Mouse (Mus musculus): ENCODE results near the gene Hmga2. TPM values are rescaled to one million over a fixed set of nuclear protein-coding genes. Genes with fewer than 3 reads are reported as not detected.

The Hmga2 gene
- total RNA-seq, 1 experiment, result 21.6 TPM

- no peak for DNase-seq (ENCODE audit: low read depth, low spot score)
- Histone ChIP-seq H3K9ac (ENCODE audit: insufficient read depth, low read depth, low read length, poor library complexity, severe bottlenecking) (no peak overlapping the region), H3K9me3 (ENCODE audit: control insufficient read depth, insufficient read depth, low read depth, low read length) (no peaks in the 10 kb centered on the region), H3K4me3 (ENCODE audit: insufficient read depth in 1 of 2, low read depth in 1 of 2, low read length in 2 of 2, poor library complexity in 1 of 2, severe bottlenecking in 1 of 2) (no peak overlapping the region), H3K4me1 (ENCODE audit: control insufficient read depth in 2 of 2, insufficient read depth in 2 of 2, low read length in 2 of 2, poor library complexity in 1 of 2) (peaks cover 0 to 1% of the 10 kb centered on the region in 2 experiments; a peak in 1 of 4 replicates), H3K36me3 (ENCODE audit: control insufficient read depth, insufficient read depth, low read length, poor library complexity, severe bottlenecking) (no peaks in the 10 kb centered on the region), H3K27ac (ENCODE audit: insufficient read depth, low read depth, low read length, poor library complexity, severe bottlenecking) (no peak overlapping the region)
- no peak for TF ChIP-seq HCFC1 (IDR thresholded peaks at IDR 0.05; ENCODE audit: borderline replicate concordance, insufficient read depth, low read length)
- TF ChIP-seq ZC3H11A (IDR thresholded peaks at IDR 0.05; ENCODE audit: borderline replicate concordance, low read depth, low read length), result no peak
- no peak for TF ChIP-seq MAFK (IDR thresholded peaks at IDR 0.05; ENCODE audit: insufficient read depth, low read depth, low read length)
- no peak for TF ChIP-seq CHD2 (IDR thresholded peaks at IDR 0.05; ENCODE audit: low read depth, low read length)
- no peak for TF ChIP-seq ZNF384 (IDR thresholded peaks at IDR 0.05; ENCODE audit: low read depth, low read length)
- in situ Hi-C loops (cut with MboI; ENCODE audit: low sequenced_read_pairs in 2 of 2, unreplicated experiment in 2 of 2), result no loop called here
Observed at GRCm38 (mm10) chr10:120513721-120514120, 37.5 kb upstream of the Hmga2 start.

- DNase-seq (ENCODE audit: low read depth, low spot score), result no peak
- no peak for TF ChIP-seq ZC3H11A (IDR thresholded peaks at IDR 0.05; ENCODE audit: borderline replicate concordance, low read depth, low read length)
- no peak for TF ChIP-seq ZNF384 (IDR thresholded peaks at IDR 0.05; ENCODE audit: low read depth, low read length)
- TF ChIP-seq MAFK (IDR thresholded peaks at IDR 0.05; ENCODE audit: insufficient read depth, low read depth, low read length), result no peak
- TF ChIP-seq CHD2 (IDR thresholded peaks at IDR 0.05; ENCODE audit: low read depth, low read length), result no peak
- TF ChIP-seq HCFC1 (IDR thresholded peaks at IDR 0.05; ENCODE audit: borderline replicate concordance, insufficient read depth, low read length), result no peak
- no peak overlapping the region for H3K9ac ChIP-seq (ENCODE audit: insufficient read depth, low read depth, low read length, poor library complexity, severe bottlenecking)
- no peak overlapping the region for H3K4me3 ChIP-seq (ENCODE audit: insufficient read depth in 1 of 2, low read depth in 1 of 2, low read length in 2 of 2, poor library complexity in 1 of 2, severe bottlenecking in 1 of 2)
- in situ Hi-C loops (cut with MboI; ENCODE audit: low sequenced_read_pairs in 2 of 2, unreplicated experiment in 2 of 2), result no loop called here
- no peaks in the 10 kb centered on the region for H3K9me3 ChIP-seq (ENCODE audit: control insufficient read depth, insufficient read depth, low read depth, low read length)
- no peaks in the 10 kb centered on the region for H3K36me3 ChIP-seq (ENCODE audit: control insufficient read depth, insufficient read depth, low read length, poor library complexity, severe bottlenecking)
- H3K27ac ChIP-seq (ENCODE audit: insufficient read depth, low read depth, low read length, poor library complexity, severe bottlenecking), result no peak overlapping the region
- peaks cover 0 to 1% of the 10 kb centered on the region in 2 experiments; a peak in 1 of 4 replicates for H3K4me1 ChIP-seq (ENCODE audit: control insufficient read depth in 2 of 2, insufficient read depth in 2 of 2, low read length in 2 of 2, poor library complexity in 1 of 2)
Observed at GRCm38 (mm10) chr10:120512946-120513345, 36.7 kb upstream of the Hmga2 start.

GRCm38 (mm10) chr10:120512121-120512520 lies 35.9 kb upstream of the Hmga2 start:
- in situ Hi-C loops (cut with MboI; ENCODE audit: low sequenced_read_pairs in 2 of 2, unreplicated experiment in 2 of 2), result no loop called here
- Histone ChIP-seq H3K4me1 (ENCODE audit: control insufficient read depth in 2 of 2, insufficient read depth in 2 of 2, low read length in 2 of 2, poor library complexity in 1 of 2) (peaks cover 0 to 3% of the 10 kb centered on the region in 2 experiments; a peak in 1 of 4 replicates), H3K9me3 (ENCODE audit: control insufficient read depth, insufficient read depth, low read depth, low read length) (no peaks in the 10 kb centered on the region), H3K36me3 (ENCODE audit: control insufficient read depth, insufficient read depth, low read length, poor library complexity, severe bottlenecking) (no peaks in the 10 kb centered on the region), H3K4me3 (ENCODE audit: insufficient read depth in 1 of 2, low read depth in 1 of 2, low read length in 2 of 2, poor library complexity in 1 of 2, severe bottlenecking in 1 of 2) (no peak overlapping the region), H3K9ac (ENCODE audit: insufficient read depth, low read depth, low read length, poor library complexity, severe bottlenecking) (no peak overlapping the region), H3K27ac (ENCODE audit: insufficient read depth, low read depth, low read length, poor library complexity, severe bottlenecking) (no peak overlapping the region)
- TF ChIP-seq ZC3H11A (IDR thresholded peaks at IDR 0.05; ENCODE audit: borderline replicate concordance, low read depth, low read length) (no peak), CHD2 (IDR thresholded peaks at IDR 0.05; ENCODE audit: low read depth, low read length) (no peak), HCFC1 (IDR thresholded peaks at IDR 0.05; ENCODE audit: borderline replicate concordance, insufficient read depth, low read length) (no peak), ZNF384 (IDR thresholded peaks at IDR 0.05; ENCODE audit: low read depth, low read length) (no peak), MAFK (IDR thresholded peaks at IDR 0.05; ENCODE audit: insufficient read depth, low read depth, low read length) (no peak)
- DNase-seq (ENCODE audit: low read depth, low spot score), result no peak

GRCm38 (mm10) chr10:120503959-120504358 lies 27.7 kb upstream of the Hmga2 start:
- TF ChIP-seq HCFC1 (IDR thresholded peaks at IDR 0.05; ENCODE audit: borderline replicate concordance, insufficient read depth, low read length), result no peak

GRCm38 (mm10) chr10:120500794-120501193 lies 24.5 kb upstream of the Hmga2 start:
- Histone ChIP-seq H3K27ac (ENCODE audit: insufficient read depth, low read depth, low read length, poor library complexity, severe bottlenecking) (no peak overlapping the region), H3K9me3 (ENCODE audit: control insufficient read depth, insufficient read depth, low read depth, low read length) (no peaks in the 10 kb centered on the region), H3K36me3 (ENCODE audit: control insufficient read depth, insufficient read depth, low read length, poor library complexity, severe bottlenecking) (no peaks in the 10 kb centered on the region), H3K9ac (ENCODE audit: insufficient read depth, low read depth, low read length, poor library complexity, severe bottlenecking) (no peak overlapping the region), H3K4me1 (ENCODE audit: control insufficient read depth in 2 of 2, insufficient read depth in 2 of 2, low read length in 2 of 2, poor library complexity in 1 of 2) (no peaks in the 10 kb centered on the region), H3K4me3 (ENCODE audit: insufficient read depth in 1 of 2, low read depth in 1 of 2, low read length in 2 of 2, poor library complexity in 1 of 2, severe bottlenecking in 1 of 2) (no peak overlapping the region)
- in situ Hi-C loops (cut with MboI; ENCODE audit: low sequenced_read_pairs in 2 of 2, unreplicated experiment in 2 of 2), result no loop called here
- no peak for TF ChIP-seq CHD2 (IDR thresholded peaks at IDR 0.05; ENCODE audit: low read depth, low read length)
- no peak for TF ChIP-seq ZNF384 (IDR thresholded peaks at IDR 0.05; ENCODE audit: low read depth, low read length)
- TF ChIP-seq ZC3H11A (IDR thresholded peaks at IDR 0.05; ENCODE audit: borderline replicate concordance, low read depth, low read length), result no peak
- no peak for TF ChIP-seq MAFK (IDR thresholded peaks at IDR 0.05; ENCODE audit: insufficient read depth, low read depth, low read length)
- no peak for TF ChIP-seq HCFC1 (IDR thresholded peaks at IDR 0.05; ENCODE audit: borderline replicate concordance, insufficient read depth, low read length)
- DNase-seq (ENCODE audit: low read depth, low spot score), result no peak

More at GRCm38 (mm10) chr10:120503959-120504358, 27.7 kb upstream of the Hmga2 start:
- in situ Hi-C loops (cut with MboI; ENCODE audit: low sequenced_read_pairs in 2 of 2, unreplicated experiment in 2 of 2), result no loop called here
- Histone ChIP-seq H3K4me3 (ENCODE audit: insufficient read depth in 1 of 2, low read depth in 1 of 2, low read length in 2 of 2, poor library complexity in 1 of 2, severe bottlenecking in 1 of 2) (no peak overlapping the region), H3K4me1 (ENCODE audit: control insufficient read depth in 2 of 2, insufficient read depth in 2 of 2, low read length in 2 of 2, poor library complexity in 1 of 2) (peaks cover 0 to 2% of the 10 kb centered on the region in 2 experiments; a peak in 1 of 4 replicates), H3K36me3 (ENCODE audit: control insufficient read depth, insufficient read depth, low read length, poor library complexity, severe bottlenecking) (no peaks in the 10 kb centered on the region), H3K9ac (ENCODE audit: insufficient read depth, low read depth, low read length, poor library complexity, severe bottlenecking) (no peak overlapping the region), H3K9me3 (ENCODE audit: control insufficient read depth, insufficient read depth, low read depth, low read length) (no peaks in the 10 kb centered on the region), H3K27ac (ENCODE audit: insufficient read depth, low read depth, low read length, poor library complexity, severe bottlenecking) (no peak overlapping the region)
- DNase-seq (ENCODE audit: low read depth, low spot score), result no peak

Data from ES-E14 (cell line).